Mouse (Mus musculus) liver, postnatal 0 days (tissue): ENCODE results near the gene Gpx7.

ENCODE experiments used
- CTCF ChIP-seq: sonication (generic); IDR thresholded peaks from 2 replicates; pipeline ENCODE4 v1.5.1; 2016; ENCODE audit warnings: antibody characterized with exemption, low read depth
- EP300 ChIP-seq: IDR thresholded peaks from 2 replicates; pipeline ENCODE4 v1.6.1; 2016; ENCODE audit warnings: antibody characterized with exemption, low read depth, mild to moderate bottlenecking

- TF ChIP-seq CTCF (no peak), EP300 (no peak)
These were observed 860 bp upstream of the Gpx7 start for GRCm38 (mm10) chr4:108407621-108408020.
